ENCODE assay signal across 16 mouse cellular contexts in the genomic region with DNA sequence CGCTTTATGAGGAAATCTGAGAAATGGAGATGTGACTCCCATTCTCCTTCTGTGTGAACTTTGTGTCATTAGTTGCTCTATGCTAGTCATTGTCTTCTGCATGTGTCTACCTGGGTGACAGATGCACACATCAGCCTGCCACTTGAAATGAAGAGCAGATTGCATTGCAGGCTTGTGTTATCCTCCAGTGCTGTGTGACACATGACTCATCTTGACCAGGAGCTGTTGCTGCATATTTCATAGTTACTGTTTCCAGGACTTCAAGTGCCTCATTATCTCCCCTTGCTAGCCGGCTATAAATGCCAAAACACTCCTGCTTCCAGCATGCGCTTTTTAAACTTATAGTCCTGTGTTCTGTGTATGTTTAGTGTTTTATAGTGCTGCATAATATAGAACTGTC.
DNase-seq lines count a peak whose midpoint lies in the region; ATAC-seq and TF ChIP-seq lines count a peak whose summit lies in the region.
"Had no signal": no experiment of that assay in that cellular context is flagged by ENCODE, and none has a peak within 500 bp of the region (broad histone marks: within the 10 kb centered on the region; RNA-seq: fewer than 3 reads in every experiment).

No protein-coding gene starts in this region.

- intact Hi-C loops in gastrocnemius, adult 2 months (cut with DNase I), result no loop called here

- WGBS in lung, embryonic 14.5 days, result 49% methylated on average over 3 of the region's 3 CpGs
- 43% methylated on average over 3 of the region's 3 CpGs for whole genome bisulfite sequencing in heart, embryonic 15.5 days

- H3K4me3 ChIP-seq in lung, embryonic 14.5 days (ENCODE audit: low read depth, low read length), result no peak overlapping the region
- no peak overlapping the region for H3K4me3 ChIP-seq in heart, embryonic 15.5 days
- H3K4me3 ChIP-seq in gastrocnemius, adult 2 months, result no peak overlapping the region
- H3K4me3 ChIP-seq: embryonic facial prominence, embryonic 12.5 days; hindbrain, embryonic 12.5 days; kidney, embryonic 15.5 days; limb, embryonic 13.5 days; midbrain, embryonic 13.5 days had no signal

- H3K4me2 ChIP-seq in lung, embryonic 14.5 days, result no peak overlapping the region
- H3K4me2 ChIP-seq in heart, embryonic 15.5 days, result no peak overlapping the region
- H3K4me2 ChIP-seq: embryonic facial prominence, embryonic 12.5 days; hindbrain, embryonic 12.5 days; kidney, embryonic 15.5 days; limb, embryonic 13.5 days; midbrain, embryonic 13.5 days had no signal

- H3K9me3 ChIP-seq in lung, embryonic 14.5 days (ENCODE audit: low read depth, low read length), result no peaks in the 10 kb centered on the region
- H3K9me3 ChIP-seq in heart, embryonic 15.5 days (replicated peaks), result no peaks in the 10 kb centered on the region
- H3K9me3 ChIP-seq: embryonic facial prominence, embryonic 12.5 days; hindbrain, embryonic 12.5 days; kidney, embryonic 15.5 days; limb, embryonic 13.5 days; midbrain, embryonic 13.5 days had no signal

- TF ChIP-seq CTCF in lung, embryonic 14.5 days (IDR thresholded peaks at IDR 0.05; ENCODE audit: low read depth), result no peak
- no peak for TF ChIP-seq CTCF in gastrocnemius, adult 2 months (IDR thresholded peaks at IDR 0.05)

- H3K9ac ChIP-seq in lung, embryonic 14.5 days, result no peak overlapping the region
- no peak overlapping the region for H3K9ac ChIP-seq in heart, embryonic 15.5 days
- H3K9ac ChIP-seq: embryonic facial prominence, embryonic 12.5 days; hindbrain, embryonic 12.5 days; kidney, embryonic 15.5 days; limb, embryonic 13.5 days; midbrain, embryonic 13.5 days had no signal

- H3K27me3 ChIP-seq in lung, embryonic 14.5 days (ENCODE audit: insufficient read depth, low read length), result no peaks in the 10 kb centered on the region
- no peaks in the 10 kb centered on the region for H3K27me3 ChIP-seq in heart, embryonic 15.5 days
- H3K27me3 ChIP-seq: embryonic facial prominence, embryonic 12.5 days; hindbrain, embryonic 12.5 days; kidney, embryonic 15.5 days; limb, embryonic 13.5 days; midbrain, embryonic 13.5 days had no signal

- H3K4me1 ChIP-seq in lung, embryonic 14.5 days (ENCODE audit: insufficient read depth), result no peaks in the 10 kb centered on the region
- H3K4me1 ChIP-seq in heart, embryonic 15.5 days (replicated peaks), result peaks cover 7% of the 10 kb centered on the region
- H3K4me1 ChIP-seq: embryonic facial prominence, embryonic 12.5 days; hindbrain, embryonic 12.5 days; kidney, embryonic 15.5 days; midbrain, embryonic 13.5 days had no signal

- no peak overlapping the region for H3K27ac ChIP-seq in lung, embryonic 14.5 days (ENCODE audit: low read depth)
- no peak overlapping the region for H3K27ac ChIP-seq in heart, embryonic 15.5 days
- no peak overlapping the region for H3K27ac ChIP-seq in gastrocnemius, adult 2 months
- H3K27ac ChIP-seq: embryonic facial prominence, embryonic 12.5 days; hindbrain, embryonic 12.5 days; kidney, embryonic 15.5 days; limb, embryonic 13.5 days; macrophage; midbrain, embryonic 13.5 days had no signal

- DNase-seq in lung, embryonic 14.5 days, result peak; percentile 11
- no peak for DNase-seq in lung, adult 18-20 months
- DNase-seq in Muller cell, postnatal 12 days (ENCODE audit: inconsistent ontology term), result peak; percentile 54
- DNase-seq in layer of hippocampus, adult 9-10 months (ENCODE audit: low spot score), result peak; percentile 3
- no peak for DNase-seq in gastrocnemius, adult 2 months
- DNase-seq in cerebellum, postnatal 10 days, result no peak
- DNase-seq: cerebellum, adult 11 months; gastrocnemius, postnatal 25 days; thymus, adult 2 months had no signal

- ATAC-seq in lung, embryonic 14.5 days (ENCODE audit: insufficient read depth), result no peak
- peak; percentile 53; the same call in 1 of the 2 replicates for ATAC-seq in heart, embryonic 15.5 days (replicated peaks; ENCODE audit: insufficient number of reproducible peaks, insufficient read depth, low FRiP score, low read depth)
- ATAC-seq: midbrain, embryonic 13.5 days had no signal

- H3K36me3 ChIP-seq in lung, embryonic 14.5 days (ENCODE audit: insufficient read depth), result no peaks in the 10 kb centered on the region
- H3K36me3 ChIP-seq in heart, embryonic 15.5 days, result no peaks in the 10 kb centered on the region
- H3K36me3 ChIP-seq: embryonic facial prominence, embryonic 12.5 days; hindbrain, embryonic 12.5 days; kidney, embryonic 15.5 days; limb, embryonic 13.5 days; midbrain, embryonic 13.5 days had no signal

Comparison
In these comparisons a context has a peak if more than half of its experiments do, and no peak if none do; other contexts are left out.
1. DNase-seq: peak in lung, embryonic 14.5 days (single experiment), Muller cell, postnatal 12 days (single experiment) and layer of hippocampus, adult 9-10 months (single experiment); none in lung, adult 18-20 months (0 of 2), gastrocnemius, adult 2 months (single experiment) and cerebellum, postnatal 10 days (0 of 2).